Mouse (Mus musculus) Muller cell, postnatal 12 days (primary cell): ENCODE measurements around the gene Ets1.

Source experiments
- DNase-seq: peaks from one replicate; pipeline ENCODE4 v3.0.0-alpha.2; 2015; ENCODE audit errors: inconsistent ontology term

Gene Ets1

GRCm38 (mm10) chr9:32666611-32667517, 30.8 kb downstream of the Ets1 start:
- DNase-seq: no peak

- no peak for DNase-seq
Measured at GRCm38 (mm10) chr9:32667518-32667908, 31.5 kb downstream of the Ets1 start.

- DNase-seq: no peak
Measured at GRCm38 (mm10) chr9:32668075-32668673, 32.2 kb downstream of the Ets1 start.

- DNase-seq: peak; percentile 57
Measured at GRCm38 (mm10) chr9:32669397-32669796, 33.4 kb downstream of the Ets1 start.

- DNase-seq: peak; percentile 47
Measured at GRCm38 (mm10) chr9:32671970-32672859, 36.2 kb downstream of the Ets1 start.

- no peak for DNase-seq
Measured at GRCm38 (mm10) chr9:32673923-32674322, 37.9 kb downstream of the Ets1 start.

- peak; percentile 29 for DNase-seq
Measured at GRCm38 (mm10) chr9:32675671-32676409, 39.8 kb downstream of the Ets1 start.

GRCm38 (mm10) chr9:32676480-32676879, 40.5 kb downstream of the Ets1 start:
- DNase-seq: no peak

- no peak for DNase-seq
Measured at GRCm38 (mm10) chr9:32677646-32678045, 41.6 kb downstream of the Ets1 start.

GRCm38 (mm10) chr9:32678120-32678757, 42.2 kb downstream of the Ets1 start:
- DNase-seq: no peak

- no peak for DNase-seq
Measured at GRCm38 (mm10) chr9:32679531-32679930, 43.5 kb downstream of the Ets1 start.

GRCm38 (mm10) chr9:32680201-32680600, 44.2 kb downstream of the Ets1 start:
- DNase-seq: no peak

GRCm38 (mm10) chr9:32685793-32686558, 50.0 kb downstream of the Ets1 start:
- peak; percentile 77 for DNase-seq

- DNase-seq: no peak
Measured at GRCm38 (mm10) chr9:32688351-32688750, 52.3 kb downstream of the Ets1 start.

GRCm38 (mm10) chr9:32691151-32691925, 55.3 kb downstream of the Ets1 start:
- DNase-seq: no peak

- DNase-seq: no peak
Measured at GRCm38 (mm10) chr9:32692944-32693343, 56.9 kb downstream of the Ets1 start.

GRCm38 (mm10) chr9:32693411-32693810, 57.4 kb downstream of the Ets1 start:
- no peak for DNase-seq

- DNase-seq: no peak
Measured at GRCm38 (mm10) chr9:32694111-32694824, 58.2 kb downstream of the Ets1 start.
